Mouse (Mus musculus): ENCODE data around the gene Cry2. TPM values are rescaled to one million over a fixed set of nuclear protein-coding genes. Genes with fewer than 3 reads are reported as not detected.

Gene Cry2
- total RNA-seq, 2 experiments from 2014 or later: 124 to 136 TPM

GRCm38 (mm10) chr2:92389645-92390044 lies 44.2 kb downstream of the Cry2 start:
- DNase-seq (ENCODE audit: low spot score in 2 of 2): no peak

- DNase-seq (ENCODE audit: low spot score in 2 of 2): peak; percentile 90 to 93
These were observed 44.8 kb downstream of the Cry2 start for GRCm38 (mm10) chr2:92388891-92389641.

- DNase-seq (ENCODE audit: low spot score in 2 of 2): no peak
These were observed 45.7 kb downstream of the Cry2 start for GRCm38 (mm10) chr2:92388081-92388517.

GRCm38 (mm10) chr2:92387646-92388045 lies 46.2 kb downstream of the Cry2 start:
- DNase-seq (ENCODE audit: low spot score in 2 of 2): peak; percentile 67 to 79

- DNase-seq (ENCODE audit: low spot score in 2 of 2): no peak
These were observed 46.8 kb downstream of the Cry2 start for GRCm38 (mm10) chr2:92386821-92387570.

GRCm38 (mm10) chr2:92385113-92386051 lies 48.5 kb downstream of the Cry2 start:
- no peak for DNase-seq (ENCODE audit: low spot score in 2 of 2)

GRCm38 (mm10) chr2:92384101-92384500 lies 49.7 kb downstream of the Cry2 start:
- DNase-seq (ENCODE audit: low spot score in 2 of 2): no peak

DNA sequence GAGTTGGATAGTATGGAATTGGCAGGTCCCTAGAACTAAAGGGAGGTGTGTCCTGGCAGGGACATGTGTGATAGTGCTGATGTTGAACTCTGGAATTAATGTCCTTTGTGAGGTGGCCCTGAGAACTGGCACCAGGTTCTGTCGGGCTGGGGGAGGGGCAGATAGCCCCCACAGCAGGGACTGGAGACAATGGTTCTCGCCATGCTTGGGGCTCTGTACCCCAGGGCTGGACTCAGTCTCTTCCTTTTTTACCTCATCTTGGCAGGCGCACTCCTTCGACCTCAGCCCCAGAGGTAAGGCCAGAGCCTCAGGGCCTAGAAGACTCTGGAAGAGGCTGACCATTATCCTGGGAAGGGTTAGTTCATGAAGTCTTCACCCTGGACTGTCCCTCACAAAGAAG lies 51.1 kb downstream of the Cry2 start:
- DNase-seq (ENCODE audit: low spot score in 2 of 2): no peak

- no peak for DNase-seq (ENCODE audit: low spot score in 2 of 2)
These were observed 51.8 kb downstream of the Cry2 start, which contains the start of gene 1700029I15Rik for GRCm38 (mm10) chr2:92381901-92382588. Gene 1700029I15Rik (plus strand): TSS chr2:92382538.

- DNase-seq (ENCODE audit: low spot score in 2 of 2): no peak
These were observed 52.7 kb downstream of the Cry2 start for GRCm38 (mm10) chr2:92381161-92381560.

- DNase-seq (ENCODE audit: low spot score in 2 of 2): no peak
These were observed 53.3 kb downstream of the Cry2 start for GRCm38 (mm10) chr2:92380495-92381050.

GRCm38 (mm10) chr2:92379783-92380494 lies 53.9 kb downstream of the Cry2 start:
- no peak for DNase-seq (ENCODE audit: low spot score in 2 of 2)

DNA sequence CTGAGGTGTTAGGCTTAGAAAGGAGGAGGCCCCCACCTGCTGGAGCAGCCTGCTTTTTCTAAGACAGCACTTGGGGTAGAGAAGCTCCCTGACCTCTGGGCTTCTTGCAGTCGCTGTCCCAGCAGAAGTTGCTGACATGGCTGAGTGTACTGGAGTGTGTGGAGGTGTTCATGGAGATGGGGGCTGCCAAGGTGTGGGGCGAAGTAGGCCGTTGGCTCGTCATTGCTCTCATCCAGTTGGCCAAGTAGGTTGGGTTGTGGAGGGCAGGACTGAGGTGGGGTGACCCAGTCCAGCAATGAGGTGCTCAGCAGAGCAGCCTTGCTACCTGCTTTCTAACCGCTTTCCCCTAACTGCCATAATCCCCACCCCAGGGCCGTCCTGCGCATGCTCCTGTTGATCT lies 56.5 kb downstream of the Cry2 start:
- no peak for DNase-seq (ENCODE audit: low spot score in 2 of 2)

DNA sequence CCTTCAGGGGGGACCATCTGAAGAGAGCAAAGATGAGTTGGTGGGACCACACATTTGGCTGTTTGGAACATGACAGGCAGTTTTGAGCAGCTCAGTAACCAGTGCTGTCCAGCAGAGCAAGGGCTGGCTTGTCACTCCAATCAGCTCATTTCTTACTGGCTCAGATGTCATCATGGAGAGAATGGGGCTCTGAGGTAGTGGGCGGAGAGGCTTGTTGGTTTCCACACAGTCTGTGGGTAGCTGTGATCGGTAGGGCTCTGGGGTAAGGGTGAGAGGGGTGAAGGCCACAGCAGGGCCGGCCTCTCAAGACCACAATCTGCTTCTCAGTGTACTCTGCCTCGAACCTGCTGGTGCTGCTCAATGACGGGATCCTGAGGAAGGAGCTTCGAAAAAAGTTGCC lies 57.5 kb downstream of the Cry2 start:
- DNase-seq (ENCODE audit: low spot score in 2 of 2): no peak

- no peak for DNase-seq (ENCODE audit: low spot score in 2 of 2)
These were observed 58.1 kb downstream of the Cry2 start for GRCm38 (mm10) chr2:92375788-92376187.

DNA sequence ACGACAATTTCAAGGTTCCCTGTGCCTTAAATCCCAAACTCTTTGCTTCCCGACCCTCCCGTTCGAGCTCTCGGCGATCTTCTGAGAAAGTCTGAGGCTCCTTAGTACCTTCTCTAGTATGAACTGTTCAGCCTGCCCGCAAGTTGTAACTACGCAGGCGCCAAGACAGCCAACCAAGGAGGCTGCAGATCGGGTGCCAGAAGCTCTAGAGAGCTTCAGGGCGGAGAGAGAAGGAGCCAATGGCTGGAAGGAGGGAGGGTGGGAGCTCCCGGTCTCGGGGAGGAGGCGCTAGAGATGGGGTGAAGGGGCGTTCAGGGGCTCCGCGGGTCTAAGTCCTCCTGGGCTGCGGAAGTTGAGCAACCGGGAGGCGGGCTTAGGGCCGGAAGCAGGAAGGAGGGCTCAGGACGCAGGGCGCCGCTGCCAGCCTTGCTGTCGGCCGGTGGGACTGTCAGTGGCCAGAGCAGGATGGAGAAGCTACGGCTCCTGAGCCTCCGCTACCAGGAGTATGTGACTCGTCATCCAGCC lies 58.7 kb downstream of the Cry2 start:
- DNase-seq (ENCODE audit: low spot score in 2 of 2): peak; percentile 89 to 93

- DNase-seq (ENCODE audit: low spot score in 2 of 2): peak; percentile 53 to 58
These were observed 59.3 kb downstream of the Cry2 start, which contains the start of the genes Pex16 and Large2 for GRCm38 (mm10) chr2:92374514-92374913. Gene Pex16 (plus strand): TSS chr2:92374676. Gene Large2 (minus strand): TSS chr2:92374869.

DNA sequence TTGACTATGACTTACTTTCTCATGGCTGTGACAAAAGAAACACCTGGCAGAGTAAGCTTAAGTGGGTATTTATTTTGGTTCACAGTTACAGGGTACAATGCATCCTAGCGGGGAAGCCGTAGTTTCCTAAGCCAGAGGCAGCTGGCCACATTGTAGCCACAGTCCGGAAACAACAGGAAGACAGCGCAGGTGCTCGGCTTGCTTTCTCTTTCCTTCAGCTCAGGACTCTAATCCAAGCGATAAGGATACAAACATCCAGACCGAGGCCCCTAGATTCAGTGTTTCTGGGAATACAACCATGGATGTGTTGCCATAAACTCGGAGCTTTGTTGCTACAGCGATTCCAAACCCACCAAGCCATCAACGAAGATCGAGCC lies 60.4 kb downstream of the Cry2 start:
- no peak for DNase-seq (ENCODE audit: low spot score in 2 of 2)

DNA sequence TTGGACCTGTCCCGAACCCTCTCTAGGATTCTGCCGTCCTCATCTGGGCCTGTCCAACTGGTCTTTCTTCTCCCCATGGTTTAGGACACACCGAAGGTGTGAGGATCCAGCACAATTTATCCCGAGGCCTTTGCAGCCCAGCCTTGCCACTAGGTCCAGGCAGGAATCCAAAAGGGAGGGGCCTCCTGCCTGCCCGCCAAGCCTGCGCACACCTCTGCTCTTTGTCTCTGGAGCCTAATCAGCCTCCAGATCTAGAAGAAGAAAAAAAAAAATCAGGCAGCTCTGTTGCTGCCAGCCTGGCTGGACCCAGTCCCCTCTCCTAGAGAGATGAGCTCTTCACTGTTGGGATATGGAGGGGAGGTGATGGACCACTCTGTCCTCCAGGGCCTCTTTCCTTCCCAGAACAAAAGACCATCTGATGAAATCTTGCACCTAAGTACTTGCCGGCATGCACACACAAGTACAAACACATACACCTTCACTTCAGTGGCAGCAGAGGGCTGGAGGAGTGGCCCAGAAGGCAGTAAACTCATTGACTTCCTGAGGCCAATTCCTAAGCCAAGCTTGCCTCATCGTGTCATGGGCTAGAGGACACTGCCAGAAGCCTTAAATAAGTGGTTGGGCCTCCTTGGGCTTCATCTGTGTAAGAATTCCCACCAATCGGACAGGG lies 60.9 kb downstream of the Cry2 start:
- no peak for DNase-seq (ENCODE audit: low spot score in 2 of 2)
